ENCODE assay signal across 23 mouse cellular contexts in genomic region chr1:170607231-170607917, GRCm38 (mm10). TPM values are rescaled to one million over a fixed set of nuclear protein-coding genes. Genes with fewer than 3 reads are reported as not detected.
A peak's percentile ranks its signal among the peaks of the same experiment; 100 is the strongest.
DNase-seq lines count a peak whose midpoint lies in the region; ATAC-seq and TF ChIP-seq lines count a peak whose summit lies in the region.
"Had no signal": no experiment of that assay in that cellular context is flagged by ENCODE, and none has a peak within 500 bp of the region (broad histone marks: within the 10 kb centered on the region; RNA-seq: fewer than 3 reads in every experiment).

No protein-coding gene starts in this region.

- H3K4me1 ChIP-seq in liver, adult 2 months (ENCODE audit: control insufficient read depth, insufficient read depth, low read length) = peaks cover 9% of the 10 kb centered on the region
- H3K4me1 ChIP-seq in liver, postnatal 0 days (ENCODE audit: insufficient read depth) = peaks cover 19% of the 10 kb centered on the region
- peaks cover 41% of the 10 kb centered on the region for H3K4me1 ChIP-seq in liver, embryonic 13.5 days (replicated peaks)
- H3K4me1 ChIP-seq in liver, embryonic 12.5 days = peaks cover 36% of the 10 kb centered on the region
- peaks cover 10% of the 10 kb centered on the region for H3K4me1 ChIP-seq in limb, embryonic 10.5 days
- H3K4me1 ChIP-seq: forebrain, embryonic 15.5 days had no signal

- no peak for ATAC-seq in liver, postnatal 0 days
- ATAC-seq in liver, embryonic 13.5 days (ENCODE audit: low read depth) = no peak
- ATAC-seq in liver, embryonic 12.5 days = no peak
- ATAC-seq: activated CD4-positive, CD25-positive, alpha-beta regulatory T cell, adult 4 months; CD4-positive, CD25-positive, alpha-beta regulatory T cell, adult 4 months; forebrain, embryonic 13.5 days; forebrain, embryonic 15.5 days; Patski had no signal

- WGBS in liver, adult 2 months = 26% methylated on average over 8 of the region's 8 CpGs
- WGBS in liver, postnatal 0 days (ENCODE audit: insufficient replicate concordance) = 85% methylated on average over 8 of the region's 8 CpGs
- WGBS in liver, embryonic 13.5 days (ENCODE audit: insufficient replicate concordance) = 85% methylated on average over 8 of the region's 8 CpGs
- WGBS in liver, embryonic 12.5 days (ENCODE audit: insufficient replicate concordance) = 82% methylated on average over 8 of the region's 8 CpGs
- WGBS in limb, embryonic 10.5 days = 90% methylated on average over 8 of the region's 8 CpGs

- no peaks in the 10 kb centered on the region for H3K27me3 ChIP-seq in liver, adult 2 months (ENCODE audit: control insufficient read depth, insufficient read depth, low read length)
- no peaks in the 10 kb centered on the region for H3K27me3 ChIP-seq in liver, postnatal 0 days (ENCODE audit: insufficient read depth, low read length)
- no peaks in the 10 kb centered on the region for H3K27me3 ChIP-seq in liver, embryonic 13.5 days
- peaks cover 3% of the 10 kb centered on the region; the same call in 1 of the 2 replicates for H3K27me3 ChIP-seq in liver, embryonic 12.5 days (replicated peaks)
- H3K27me3 ChIP-seq in limb, embryonic 10.5 days (ENCODE audit: low read depth, poor library complexity, severe bottlenecking) = no peaks in the 10 kb centered on the region
- H3K27me3 ChIP-seq: CH12.LX; embryonic facial prominence, embryonic 12.5 days; forebrain, embryonic 13.5 days; forebrain, embryonic 15.5 days; Patski had no signal

- no peak overlapping the region for H3K4me3 ChIP-seq in liver, adult 2 months (ENCODE audit: insufficient read depth, low read depth, low read length)
- no peak overlapping the region for H3K4me3 ChIP-seq in liver, postnatal 0 days (ENCODE audit: low read depth, low read length)
- H3K4me3 ChIP-seq in liver, embryonic 13.5 days (replicated peaks) = no peak overlapping the region
- no peak overlapping the region for H3K4me3 ChIP-seq in liver, embryonic 12.5 days
- H3K4me3 ChIP-seq in limb, embryonic 10.5 days = no peak overlapping the region
- H3K4me3 ChIP-seq: embryonic facial prominence, embryonic 10.5 days; embryonic facial prominence, embryonic 12.5 days; forebrain, embryonic 13.5 days; forebrain, embryonic 15.5 days had no signal

- no peaks in the 10 kb centered on the region for H3K9me3 ChIP-seq in liver, postnatal 0 days (ENCODE audit: low read length)
- H3K9me3 ChIP-seq in liver, embryonic 13.5 days (replicated peaks) = no peaks in the 10 kb centered on the region
- H3K9me3 ChIP-seq in liver, embryonic 12.5 days (replicated peaks) = no peaks in the 10 kb centered on the region
- H3K9me3 ChIP-seq in limb, embryonic 10.5 days (replicated peaks) = no peaks in the 10 kb centered on the region
- H3K9me3 ChIP-seq: embryonic facial prominence, embryonic 10.5 days; embryonic facial prominence, embryonic 12.5 days; forebrain, embryonic 13.5 days; forebrain, embryonic 15.5 days; G1E had no signal

- no peak for TF ChIP-seq EP300 in liver, postnatal 0 days (IDR thresholded peaks at IDR 0.05; ENCODE audit: low read depth)

- H3K9ac ChIP-seq in liver, adult 2 months (ENCODE audit: low read depth, low read length) = no peak overlapping the region
- no peak overlapping the region for H3K9ac ChIP-seq in liver, postnatal 0 days (replicated peaks)
- no peak overlapping the region for H3K9ac ChIP-seq in liver, embryonic 13.5 days
- H3K9ac ChIP-seq in liver, embryonic 12.5 days = no peak overlapping the region
- H3K9ac ChIP-seq: embryonic facial prominence, embryonic 12.5 days; forebrain, embryonic 13.5 days; forebrain, embryonic 15.5 days had no signal

- TF ChIP-seq POLR2A in liver, adult 2 months (IDR thresholded peaks at IDR 0.05; ENCODE audit: extremely low read depth, insufficient read depth, low read length) = no peak

- no peak overlapping the region for H3K4me2 ChIP-seq in liver, postnatal 0 days (ENCODE audit: low read depth, low read length)
- no peak overlapping the region for H3K4me2 ChIP-seq in liver, embryonic 13.5 days
- no peak overlapping the region for H3K4me2 ChIP-seq in liver, embryonic 12.5 days
- H3K4me2 ChIP-seq: embryonic facial prominence, embryonic 12.5 days; forebrain, embryonic 13.5 days; forebrain, embryonic 15.5 days had no signal

- peak overlapping the region; percentile 89 for H3K27ac ChIP-seq in liver, adult 2 months (replicated peaks; ENCODE audit: insufficient read depth, low read depth, low read length)
- H3K27ac ChIP-seq in liver, postnatal 0 days (ENCODE audit: low read depth) = no peak overlapping the region
- H3K27ac ChIP-seq in liver, embryonic 13.5 days = 0 out of 2 replicates have a peak overlapping the region, but pooled peaks have one; percentile 35
- no peak overlapping the region for H3K27ac ChIP-seq in liver, embryonic 12.5 days
- no peak overlapping the region for H3K27ac ChIP-seq in limb, embryonic 10.5 days
- H3K27ac ChIP-seq: embryonic facial prominence, embryonic 10.5 days; embryonic facial prominence, embryonic 12.5 days; forebrain, embryonic 13.5 days; forebrain, embryonic 15.5 days had no signal

- TF ChIP-seq CTCF in liver, adult 2 months (IDR thresholded peaks at IDR 0.05; ENCODE audit: low read depth, low read length) = no peak
- no peak for TF ChIP-seq CTCF in liver, postnatal 0 days (IDR thresholded peaks at IDR 0.05; ENCODE audit: low read depth)

- H3K36me3 ChIP-seq in liver, adult 2 months (ENCODE audit: control insufficient read depth, insufficient read depth, low read length) = no peaks in the 10 kb centered on the region
- H3K36me3 ChIP-seq in liver, postnatal 0 days (replicated peaks; ENCODE audit: insufficient read depth, low read length) = no peaks in the 10 kb centered on the region
- H3K36me3 ChIP-seq in liver, embryonic 13.5 days = no peaks in the 10 kb centered on the region
- no peaks in the 10 kb centered on the region for H3K36me3 ChIP-seq in liver, embryonic 12.5 days
- no peaks in the 10 kb centered on the region for H3K36me3 ChIP-seq in limb, embryonic 10.5 days
- H3K36me3 ChIP-seq: embryonic facial prominence, embryonic 10.5 days; embryonic facial prominence, embryonic 12.5 days; forebrain, embryonic 15.5 days; G1E had no signal

- peak; percentile 98 for DNase-seq in liver, adult 2 months (ENCODE audit: extremely low read depth, low read depth, low spot score)
- no peak for DNase-seq in liver, postnatal 0 days
- no peak for DNase-seq in liver, embryonic 13.5 days
- DNase-seq in limb, embryonic 10.5 days (ENCODE audit: low spot score) = peak; percentile 26
- DNase-seq: adrenal gland, adult 8-10 months; adrenal gland, postnatal 14 days; adrenal gland, postnatal 36 days; B cell, adult 2 months; cerebellum, adult 11-12 months; cerebellum, adult 2 months; cerebellum, adult 9-10 months; cerebellum, postnatal 10 days; cerebellum, postnatal 25 days had no signal

- no peaks in the 10 kb centered on the region for H3K79me2 ChIP-seq in liver, adult 2 months (ENCODE audit: control insufficient read depth, insufficient read depth, low read length)

RNA-seq across cellular contexts. Expression of gene Nos1ap, which starts 17.7 kb away (rescaled TPM):
- total RNA-seq in liver, adult 2 months (2014; rRNA removed) = 1.8 and 3.2 TPM in 2 replicates
- polyA plus RNA-seq in liver, adult 2 months (2012; rRNA removed) = 3.1 and 6.7 TPM in 2 replicates
- polyA plus RNA-seq in liver, postnatal 0 days (2015; fragmentation: Nextera tagmentation; extraction: Ambion mirVana) = 6.0 and 6.5 TPM in 2 replicates
- 3.1 and 3.7 TPM in 2 replicates for polyA plus RNA-seq in liver, embryonic 13.5 days (2015; fragmentation: Nextera tagmentation; extraction: Ambion mirVana)
- 6.2 and 6.4 TPM in 2 replicates for polyA plus RNA-seq in liver, embryonic 12.5 days (2016; fragmentation: Nextera tagmentation; extraction: Ambion mirVana)
- 5.1 and 5.6 TPM in 2 replicates for polyA plus RNA-seq in limb, embryonic 10.5 days (2016; fragmentation: Nextera tagmentation; extraction: Ambion mirVana)
- total RNA-seq: CH12.LX had no signal
- polyA plus RNA-seq: activated CD4-positive, CD25-positive, alpha-beta regulatory T cell, adult 4 months had no signal

RNA-seq across cellular contexts. Expression of gene Olfml2b, which starts 37.0 kb away (rescaled TPM):
- 0.37 and 0.67 TPM in 2 replicates for total RNA-seq in liver, adult 2 months (2014; rRNA removed)
- 0.44 and 0.46 TPM in 2 replicates for polyA plus RNA-seq in liver, adult 2 months (2012; rRNA removed)
- 2.3 and 2.9 TPM in 2 replicates for polyA plus RNA-seq in liver, postnatal 0 days (2015; fragmentation: Nextera tagmentation; extraction: Ambion mirVana)
- polyA plus RNA-seq in liver, embryonic 13.5 days (2015; fragmentation: Nextera tagmentation; extraction: Ambion mirVana) = 1.3 and 1.8 TPM in 2 replicates
- polyA plus RNA-seq in liver, embryonic 12.5 days (2016; fragmentation: Nextera tagmentation; extraction: Ambion mirVana) = 2.1 and 2.6 TPM in 2 replicates
- polyA plus RNA-seq in limb, embryonic 10.5 days (2016; fragmentation: Nextera tagmentation; extraction: Ambion mirVana) = 5.3 and 8.1 TPM in 2 replicates
- polyA plus RNA-seq: activated CD4-positive, CD25-positive, alpha-beta regulatory T cell, adult 4 months; CD4-positive, CD25-positive, alpha-beta regulatory T cell, adult 4 months; G1E had no signal

Comparison
In these comparisons a context has a peak if more than half of its experiments do, and no peak if none do; other contexts are left out.
1. DNase-seq: peak in liver, adult 2 months (single experiment) and limb, embryonic 10.5 days (single experiment); none in liver, postnatal 0 days (single experiment) and liver, embryonic 13.5 days (single experiment).
2. H3K27ac ChIP-seq: peak in liver, adult 2 months (single experiment) and liver, embryonic 13.5 days (single experiment); none in liver, postnatal 0 days (single experiment), liver, embryonic 12.5 days (single experiment) and limb, embryonic 10.5 days (single experiment).